Mouse (Mus musculus) testis, postnatal 10 days (tissue): ENCODE measurements around the gene Map3k21.

ENCODE experiments used
- DNase-seq: peaks from one replicate; pipeline ENCODE4 v3.0.0; 2021; ENCODE audit warnings: low spot score

Gene Map3k21

GRCm38 (mm10) chr8:125914386-125914785 lies 4.1 kb downstream of the Map3k21 start:
- no peak for DNase-seq

DNA sequence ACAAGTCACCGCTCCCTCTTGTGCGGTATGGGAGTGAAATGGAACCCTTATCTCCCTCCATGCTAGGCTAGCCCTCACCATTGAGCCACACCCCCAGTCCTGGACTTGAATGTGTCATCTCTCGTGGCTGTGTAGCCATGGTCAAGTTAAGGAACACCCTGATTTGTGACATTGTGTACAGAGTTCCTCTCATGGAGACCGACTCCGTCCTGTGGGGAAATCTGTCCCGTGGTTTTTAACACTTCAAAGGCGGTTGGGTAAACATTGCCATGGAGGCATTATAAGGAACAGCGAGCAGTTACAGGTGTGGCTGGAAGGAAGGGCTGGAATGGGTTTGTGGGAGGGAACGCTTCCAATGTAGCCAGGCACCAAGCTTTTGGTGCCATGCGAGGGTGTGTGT lies 6.8 kb downstream of the Map3k21 start:
- no peak for DNase-seq

- DNase-seq, result no peak
Measured at GRCm38 (mm10) chr8:125918719-125919118, 8.5 kb downstream of the Map3k21 start.

DNA sequence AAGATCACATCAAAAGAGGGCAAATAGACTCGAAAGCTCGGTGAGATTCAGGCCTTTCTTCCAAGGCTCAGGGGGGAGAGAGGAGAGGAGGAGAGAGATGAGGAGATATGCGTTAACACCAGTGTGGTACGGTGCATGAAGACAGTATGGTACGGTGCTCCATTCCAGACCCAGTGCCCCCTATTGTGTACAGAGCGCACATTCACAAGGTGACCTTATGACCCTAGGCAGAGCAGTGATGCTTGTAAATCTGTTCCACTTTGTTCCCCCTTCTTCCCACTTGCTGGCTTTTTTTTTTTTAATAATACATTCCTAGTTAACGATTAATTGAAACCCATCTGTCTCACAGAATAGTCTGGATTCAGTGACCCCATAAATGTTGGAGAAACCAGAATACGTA lies 9.3 kb downstream of the Map3k21 start:
- DNase-seq, result no peak

GRCm38 (mm10) chr8:125920281-125920680 lies 10.0 kb downstream of the Map3k21 start:
- DNase-seq, result no peak

DNA sequence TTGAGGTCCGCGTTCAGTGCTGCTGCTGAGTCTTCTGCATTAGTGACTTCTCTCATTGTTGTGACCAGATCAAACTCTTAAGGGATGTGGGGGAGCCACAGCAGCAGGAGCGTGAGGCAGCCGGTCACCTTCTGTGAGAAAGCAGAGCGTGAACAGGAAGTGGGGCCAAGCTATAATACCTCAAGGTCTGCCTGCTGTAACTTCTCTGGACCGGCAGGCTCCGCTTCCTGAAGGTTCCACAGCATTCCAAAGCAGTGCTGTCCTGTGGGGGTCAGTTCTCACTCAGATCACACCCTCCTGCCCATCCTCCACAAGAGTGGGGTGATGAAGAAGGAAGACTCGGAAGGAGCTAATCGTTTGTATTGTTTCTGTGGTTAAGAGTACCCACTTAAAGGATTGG lies 10.5 kb downstream of the Map3k21 start:
- no peak for DNase-seq

GRCm38 (mm10) chr8:125922333-125922732 lies 12.1 kb downstream of the Map3k21 start:
- no peak for DNase-seq

GRCm38 (mm10) chr8:125926636-125927035 lies 16.4 kb downstream of the Map3k21 start:
- DNase-seq, result no peak

GRCm38 (mm10) chr8:125930276-125931046 lies 20.2 kb downstream of the Map3k21 start:
- no peak for DNase-seq

DNA sequence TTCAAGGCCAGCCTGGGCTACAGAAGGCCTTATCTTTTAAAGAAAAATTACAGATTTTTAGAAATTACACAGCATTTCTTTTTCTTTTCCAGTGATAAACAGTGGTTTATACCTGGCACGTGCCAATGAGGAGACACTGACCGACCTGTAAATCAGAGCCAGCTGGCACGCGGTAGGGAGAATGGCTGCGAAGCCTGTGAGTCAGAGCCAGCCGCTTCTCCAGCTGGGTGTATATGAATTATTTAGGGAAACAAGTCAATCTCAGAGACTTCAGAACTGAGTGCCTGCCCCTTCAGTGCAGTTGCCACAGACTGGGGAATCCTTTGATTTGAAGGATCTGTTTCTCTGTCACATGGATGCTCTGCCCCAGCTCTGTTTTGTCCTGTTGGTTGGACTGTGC lies 21.6 kb downstream of the Map3k21 start:
- DNase-seq, result no peak

- peak; percentile 85 for DNase-seq
Measured at GRCm38 (mm10) chr8:125935649-125936048, 25.4 kb downstream of the Map3k21 start.

GRCm38 (mm10) chr8:125944511-125944910 lies 34.3 kb downstream of the Map3k21 start:
- DNase-seq, result no peak

GRCm38 (mm10) chr8:125948696-125949308 lies 38.6 kb downstream of the Map3k21 start:
- no peak for DNase-seq

- DNase-seq, result peak; percentile 89
Measured at GRCm38 (mm10) chr8:125950007-125950940, 40.0 kb downstream of the Map3k21 start.

DNA sequence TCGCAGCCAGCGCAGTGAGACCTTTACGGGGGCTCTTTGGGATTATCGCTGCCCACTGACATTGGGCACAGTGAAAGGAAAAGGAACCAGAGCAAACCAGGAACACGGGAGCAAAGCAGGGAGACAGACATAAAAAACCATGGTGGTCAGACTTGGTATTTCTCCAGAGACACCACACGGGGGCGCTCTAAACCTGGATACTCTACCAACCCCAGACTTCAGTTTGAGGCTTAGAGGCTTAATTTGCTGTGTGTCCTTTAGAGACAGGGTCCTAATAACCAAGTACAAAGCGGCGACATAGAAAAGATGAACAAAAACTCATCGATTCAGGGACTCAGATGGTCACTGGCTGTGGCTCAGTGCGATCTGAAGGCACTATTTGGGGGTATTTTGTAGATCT lies 45.4 kb downstream of the Map3k21 start:
- DNase-seq, result peak; percentile 84

DNA sequence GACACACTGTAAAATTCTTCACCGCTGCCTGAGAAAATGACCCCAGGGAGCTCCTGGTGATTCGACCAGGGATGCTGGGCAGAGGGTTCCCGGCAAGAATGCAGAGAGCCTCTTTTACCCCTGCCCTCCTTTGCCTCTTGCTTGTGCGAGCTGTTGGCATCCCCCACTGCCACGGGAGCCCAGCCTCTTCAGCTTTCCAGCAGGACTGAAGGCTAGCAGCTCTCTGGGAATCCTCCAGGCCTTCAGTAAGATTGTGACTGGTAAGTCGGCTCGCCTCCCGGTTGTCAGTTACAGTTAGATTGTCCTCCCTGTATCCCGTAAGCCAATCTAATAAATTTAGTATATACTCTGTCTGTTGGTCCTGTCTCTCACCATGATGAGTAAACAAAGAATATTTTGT lies 46.5 kb downstream of the Map3k21 start:
- DNase-seq, result no peak

DNA sequence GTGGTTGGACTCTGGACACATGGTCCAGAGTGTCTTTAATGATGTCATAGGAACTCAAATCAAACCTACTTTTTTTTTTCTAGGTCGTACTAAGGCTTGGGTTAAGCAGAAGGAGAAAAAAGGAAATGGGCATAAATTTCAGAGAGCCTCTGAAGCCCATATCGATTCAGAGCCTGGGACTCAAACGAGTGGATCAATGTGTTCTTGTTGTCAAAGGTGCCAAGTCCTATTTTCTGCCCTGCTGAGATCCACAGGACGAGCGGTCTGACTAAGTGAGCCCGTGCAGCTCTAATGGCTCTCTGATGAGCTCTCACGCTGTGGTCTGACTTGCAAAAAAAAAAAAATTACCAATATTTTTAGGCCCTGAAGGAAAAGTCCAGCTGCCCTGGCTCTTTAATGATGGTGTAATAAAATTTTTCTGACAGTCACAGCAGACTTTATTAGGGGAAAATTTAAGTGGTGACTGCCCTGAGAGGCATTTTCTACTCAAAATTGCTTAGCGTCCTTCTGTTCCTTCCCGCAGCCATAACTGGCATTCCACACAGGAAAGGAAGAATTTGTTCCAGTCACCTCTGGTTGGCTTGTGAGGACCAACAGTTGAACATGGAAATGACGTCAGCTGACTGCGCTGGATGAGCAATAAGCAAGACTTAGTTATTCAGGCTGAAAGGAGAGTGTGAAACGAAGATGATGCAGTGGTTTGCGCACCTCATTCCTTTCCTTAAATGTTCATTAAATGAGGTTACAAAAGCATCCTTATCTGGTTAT lies 47.2 kb downstream of the Map3k21 start:
- no peak for DNase-seq

DNA sequence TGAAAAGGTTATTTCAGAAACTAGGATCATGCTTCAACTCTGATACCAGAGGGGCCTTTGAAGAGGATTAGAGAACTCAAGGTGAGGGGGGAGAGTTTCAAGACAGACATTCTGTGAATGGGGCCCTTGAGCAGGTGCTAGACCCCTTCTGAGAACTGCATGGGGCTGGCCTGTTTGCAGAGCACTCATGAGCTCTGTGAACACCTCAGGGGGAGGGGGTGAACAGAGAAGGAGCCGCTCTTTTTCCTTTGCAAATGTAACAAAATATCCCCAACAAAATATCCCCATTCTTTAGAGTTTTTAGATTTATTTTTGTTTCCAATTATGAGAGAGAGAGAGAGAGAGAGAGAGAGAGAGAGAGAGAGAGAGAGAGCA lies 47.7 kb downstream of the Map3k21 start:
- no peak for DNase-seq

DNA sequence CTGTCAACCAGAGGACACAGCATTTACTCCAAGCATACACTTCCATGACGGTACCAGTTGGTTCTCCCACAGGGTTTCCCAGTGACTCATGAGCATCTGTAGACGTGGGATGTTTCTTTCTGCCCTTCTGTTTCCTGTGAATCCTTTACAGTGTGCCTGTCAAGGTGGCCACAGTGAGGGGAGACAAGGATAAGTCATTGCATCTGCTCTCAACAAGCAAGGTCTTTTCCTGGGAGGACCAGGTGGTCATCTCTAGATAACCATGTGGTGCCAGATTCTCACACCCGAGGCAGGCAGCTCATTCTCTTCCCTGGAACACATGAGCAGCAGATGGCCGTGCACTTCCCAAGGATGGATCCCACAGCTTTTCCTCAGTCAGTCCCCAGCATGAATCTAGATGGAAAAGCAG lies 49.1 kb downstream of the Map3k21 start:
- DNase-seq, result no peak

GRCm38 (mm10) chr8:125960037-125960436 lies 49.8 kb downstream of the Map3k21 start:
- no peak for DNase-seq

- no peak for DNase-seq
Measured at GRCm38 (mm10) chr8:125961790-125962189, 51.5 kb downstream of the Map3k21 start.

DNA sequence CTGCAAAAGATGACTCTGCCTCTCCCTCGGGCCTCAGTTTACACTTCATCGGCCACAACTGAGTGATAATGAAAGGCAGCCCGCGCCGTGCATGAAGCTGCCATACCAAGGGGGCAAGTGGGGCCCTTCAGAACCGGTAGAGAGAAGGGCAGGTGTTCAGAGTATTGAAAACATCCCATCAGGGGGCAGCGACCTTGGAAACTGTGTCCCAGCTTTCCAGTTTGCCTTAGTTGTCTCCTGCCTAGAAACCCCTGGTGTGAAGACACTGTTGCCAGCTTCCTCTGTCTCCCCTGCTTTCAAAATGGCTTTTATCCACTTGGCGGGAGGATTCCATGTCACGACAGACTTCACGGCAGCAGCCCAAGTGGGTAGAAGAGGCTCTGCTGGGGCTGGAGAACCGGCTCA lies 53.6 kb downstream of the Map3k21 start:
- DNase-seq, result no peak
